ENCODE assay signal across 21 mouse cellular contexts in the genomic region with DNA sequence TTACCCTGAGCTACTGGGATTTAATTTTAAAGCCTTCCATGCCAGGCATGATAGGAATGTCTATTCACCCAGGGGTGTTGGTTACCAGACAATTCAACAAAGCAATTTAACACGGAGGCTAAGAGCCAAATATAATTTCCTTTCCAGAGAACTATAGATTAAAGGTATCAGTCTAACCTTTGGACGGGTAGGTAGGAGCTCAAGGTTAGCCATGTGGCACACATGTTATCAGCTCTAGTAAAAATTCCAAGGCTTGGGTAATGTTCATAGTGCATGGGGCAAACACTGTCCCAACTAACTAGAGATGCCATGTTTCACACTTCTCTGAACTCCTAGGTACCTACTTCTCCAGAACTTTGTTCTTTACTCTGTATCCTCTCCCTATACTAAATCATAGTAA. TPM values are rescaled to one million over a fixed set of nuclear protein-coding genes. Genes with fewer than 3 reads are reported as not detected.
"Had no signal": no experiment of that assay in that cellular context is flagged by ENCODE, and none has a peak within 500 bp of the region (broad histone marks: within the 10 kb centered on the region; RNA-seq: fewer than 3 reads in every experiment).

No protein-coding gene starts in this region.

- ATAC-seq: midbrain, embryonic 13.5 days; midbrain, embryonic 16.5 days had no signal

- H3K27me3 ChIP-seq: lung, embryonic 15.5 days; midbrain, embryonic 13.5 days; neural tube, embryonic 13.5 days had no signal

- H3K36me3 ChIP-seq: lung, embryonic 15.5 days; midbrain, embryonic 10.5 days; midbrain, embryonic 13.5 days; neural tube, embryonic 13.5 days had no signal

- DNase-seq: kidney, adult 18-20 months; kidney, adult 9 months; kidney, postnatal 25 days; lung, adult 18-20 months; lung, postnatal 10 days; lung, postnatal 36 days; retina, postnatal 1 day; right cerebral cortex, postnatal 25 days; thymus, adult 18-20 months; thymus, postnatal 4 days had no signal

- H3K4me3 ChIP-seq: lung, embryonic 15.5 days; megakaryocyte, embryonic 14.5 days; midbrain, embryonic 10.5 days; midbrain, embryonic 13.5 days; myocyte; neural tube, embryonic 13.5 days had no signal

- H3K27ac ChIP-seq: liver, embryonic 14.5 days; lung, embryonic 15.5 days; midbrain, embryonic 10.5 days; midbrain, embryonic 13.5 days; neural tube, embryonic 13.5 days had no signal

- H3K9me3 ChIP-seq: lung, embryonic 15.5 days; midbrain, embryonic 10.5 days; midbrain, embryonic 13.5 days; neural tube, embryonic 13.5 days had no signal

- H3K4me2 ChIP-seq: lung, embryonic 15.5 days; midbrain, embryonic 13.5 days; neural tube, embryonic 13.5 days had no signal

- H3K9ac ChIP-seq: liver, embryonic 14.5 days; lung, embryonic 15.5 days; midbrain, embryonic 13.5 days; neural tube, embryonic 13.5 days had no signal

- H3K4me1 ChIP-seq: lung, embryonic 15.5 days; midbrain, embryonic 10.5 days; midbrain, embryonic 13.5 days; neural tube, embryonic 13.5 days had no signal

RNA-seq across cellular contexts. Expression of gene Slamf9, which starts 13.6 kb away (rescaled TPM):
- total RNA-seq: layer of hippocampus, postnatal 25 days had no signal
- polyA plus RNA-seq: neural tube, embryonic 13.5 days had no signal

RNA-seq across cellular contexts. Expression of gene Cfap45, which starts 59.0 kb away (rescaled TPM):
- total RNA-seq: monocyte, adult 5-6 weeks had no signal
- polyA plus RNA-seq: liver, adult 2 months; myocyte had no signal
